Mouse (Mus musculus) midbrain, embryonic 15.5 days (tissue): Measurements from ENCODE around the gene B4galt1. TPM values are rescaled to one million over a fixed set of nuclear protein-coding genes. Genes with fewer than 3 reads are reported as not detected.

Experiments
- ATAC-seq: fragments of 200-750 bp; cut with Nextera tagmentation; replicated peaks from 2 replicates; pipeline ENCODE4 v1.8.0; 2017; ENCODE audit warnings: moderate TSS enrichment
- H3K27ac ChIP-seq: fragments of 300-500 bp; sonication (generic); 2 replicates; pipeline ENCODE4 v1.5.1; 2015; ENCODE audit warnings: mild to moderate bottlenecking, inconsistent platforms
- H3K27me3 ChIP-seq: fragments of 300-500 bp; sonication (generic); replicated peaks from 2 replicates; pipeline ENCODE4 v1.6.1; 2015; ENCODE audit warnings: inconsistent platforms
- H3K36me3 ChIP-seq: fragments of 300-500 bp; sonication (generic); replicated peaks from 2 replicates; pipeline ENCODE4 v1.6.1; 2015; ENCODE audit warnings: inconsistent platforms
- H3K4me1 ChIP-seq: fragments of 300-500 bp; sonication (generic); 2 replicates; pipeline ENCODE4 v1.6.1; 2015; ENCODE audit warnings: inconsistent platforms
- H3K4me2 ChIP-seq: fragments of 300-500 bp; sonication (generic); 2 replicates; pipeline ENCODE4 v1.6.1; 2015; ENCODE audit warnings: inconsistent platforms, mild to moderate bottlenecking, moderate library complexity
- H3K4me3 ChIP-seq: fragments of 300-500 bp; sonication (generic); 2 replicates; pipeline ENCODE4 v1.5.1; 2015; ENCODE audit warnings: mild to moderate bottlenecking, inconsistent platforms
- H3K9ac ChIP-seq: fragments of 300-500 bp; sonication (generic); 2 replicates; pipeline ENCODE4 v1.6.1; 2015; ENCODE audit warnings: mild to moderate bottlenecking, inconsistent platforms
- H3K9me3 ChIP-seq: fragments of 300-500 bp; sonication (generic); 2 replicates; pipeline ENCODE4 v1.6.1; 2016; ENCODE audit warnings: inconsistent platforms
- WGBS: fragments of 180-500 bp; shearing (Covaris S2); methylation state at CpG from one replicate; pipeline ENCODE4 v1.1.7; 2015; ENCODE audit warnings: mixed read lengths; 5-methylcytosine and 5-hydroxymethylcytosine counted together
- polyA plus RNA-seq: library from polyadenylated mRNA; unstranded; fragments of >200 nt; fragmentation: Nextera tagmentation; extraction: Ambion mirVana; gene quantifications from 2 replicates; pipeline ENCODE4 v1.2.1, GENCODE M21; 2015

B4galt1 gene
- polyA plus RNA-seq, 1 experiment from 2014 or later = 7.8 TPM

DNA sequence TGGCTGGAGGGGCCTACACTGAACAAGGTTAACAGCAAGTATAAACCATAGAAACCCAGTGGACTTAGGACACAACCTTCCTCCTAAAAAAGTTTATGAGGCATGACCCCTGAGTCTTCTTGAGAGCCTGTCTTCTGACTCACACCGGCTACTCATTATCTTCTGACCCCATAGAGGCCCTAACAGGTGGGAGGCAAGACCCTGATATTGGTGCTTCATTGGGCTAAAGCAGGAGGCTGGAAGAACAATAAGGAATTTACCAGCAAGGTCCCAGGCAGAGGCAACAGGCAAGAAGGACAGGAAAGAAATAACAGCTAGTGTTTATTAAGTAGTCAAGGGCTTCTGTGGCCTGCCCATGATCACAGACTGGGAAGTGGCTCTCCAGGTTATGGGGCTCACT, 32.9 kb downstream of the B4galt1 start:
- 100% methylated on average over 1 of the region's 1 CpGs for WGBS
- no peak for ATAC-seq

DNA sequence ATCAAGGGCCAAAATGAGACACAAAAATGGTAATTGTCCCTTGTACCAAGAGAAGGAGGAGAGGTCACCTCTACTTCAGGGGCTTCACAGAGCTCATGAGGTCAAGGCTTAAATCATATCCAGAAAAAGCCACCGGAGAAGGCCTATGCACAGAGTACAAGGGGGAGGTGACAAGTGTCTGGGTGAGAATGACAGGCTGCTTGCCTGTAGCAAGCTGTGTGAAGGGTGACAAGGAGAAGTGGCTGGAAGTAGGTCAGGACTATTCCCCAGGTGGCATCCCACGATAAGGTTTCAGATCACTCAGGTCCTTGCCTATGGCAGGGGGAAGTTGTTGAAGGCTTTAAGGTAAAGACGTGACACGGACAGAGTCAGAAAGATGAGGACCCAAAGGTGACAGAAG, 33.8 kb downstream of the B4galt1 start:
- ATAC-seq = no peak
- Histone ChIP-seq H3K9me3 (no peaks in the 10 kb centered on the region), H3K9ac (no peak overlapping the region), H3K27ac (no peak overlapping the region), H3K4me3 (no peak overlapping the region), H3K4me1 (peaks cover 5% of the 10 kb centered on the region; the same call in 1 of the 2 replicates), H3K4me2 (no peak overlapping the region), H3K36me3 (no peaks in the 10 kb centered on the region), H3K27me3 (no peaks in the 10 kb centered on the region)
- WGBS = 92% methylated on average over 4 of the region's 4 CpGs

More for the DNA sequence above, 32.9 kb downstream of the B4galt1 start:
- Histone ChIP-seq H3K27me3 (no peaks in the 10 kb centered on the region), H3K9me3 (no peaks in the 10 kb centered on the region), H3K36me3 (no peaks in the 10 kb centered on the region), H3K4me2 (no peak overlapping the region), H3K4me1 (0 out of 2 replicates have a peak, but pooled peaks cover under 1% of the 10 kb centered on the region), H3K27ac (no peak overlapping the region), H3K9ac (no peak overlapping the region), H3K4me3 (no peak overlapping the region)

DNA sequence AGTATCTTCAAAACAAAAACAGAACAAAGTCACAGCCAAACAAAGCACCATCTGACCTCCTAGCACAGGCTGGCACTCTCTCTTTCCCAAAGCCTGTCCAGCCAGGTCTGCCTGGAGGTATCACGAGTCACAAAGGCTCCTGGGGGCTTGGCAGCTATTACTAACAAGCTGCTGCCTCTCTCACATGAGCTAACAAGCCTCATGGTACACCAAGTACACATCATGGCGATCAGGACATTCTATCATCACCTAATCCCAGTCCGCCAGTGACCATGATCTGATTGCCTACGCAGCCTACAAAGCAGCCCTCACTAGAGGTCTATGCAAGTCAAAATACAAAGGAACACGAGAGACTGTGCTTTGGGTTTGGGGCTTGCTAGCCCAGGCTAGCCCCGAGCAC, 34.7 kb downstream of the B4galt1 start:
- H3K36me3 ChIP-seq = no peaks in the 10 kb centered on the region
- no peaks in the 10 kb centered on the region for H3K9me3 ChIP-seq
- H3K4me2 ChIP-seq = no peak overlapping the region
- no peaks in the 10 kb centered on the region for H3K27me3 ChIP-seq
- no peak overlapping the region for H3K4me3 ChIP-seq
- WGBS = 97% methylated on average over 6 of the region's 6 CpGs
- no peak overlapping the region for H3K9ac ChIP-seq
- ATAC-seq = no peak
- H3K4me1 ChIP-seq = peaks cover 5% of the 10 kb centered on the region; the same call in 1 of the 2 replicates
- no peak overlapping the region for H3K27ac ChIP-seq

DNA sequence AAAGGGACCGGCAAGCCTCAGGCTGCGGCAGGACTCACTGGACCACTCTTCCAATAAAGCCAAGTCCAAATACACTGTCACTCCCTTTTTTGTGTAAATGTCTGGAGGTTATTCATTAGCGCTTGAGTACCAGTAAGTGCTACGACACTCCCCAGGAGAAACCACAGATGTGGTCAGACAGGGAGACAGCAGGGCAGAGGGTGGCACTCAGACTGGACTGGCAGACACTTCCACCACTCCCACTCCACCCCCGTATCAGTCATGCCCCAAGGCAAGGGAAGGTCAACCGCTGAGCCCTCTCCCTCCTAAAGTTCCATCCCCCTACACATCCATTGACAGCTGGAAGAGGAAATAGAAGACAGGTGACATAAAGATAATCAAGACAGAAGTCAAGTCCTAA, 35.4 kb downstream of the B4galt1 start:
- no peak overlapping the region for H3K4me2 ChIP-seq
- WGBS = 90% methylated on average over 6 of the region's 6 CpGs
- ATAC-seq = no peak
- no peak overlapping the region for H3K9ac ChIP-seq
- H3K27me3 ChIP-seq = no peaks in the 10 kb centered on the region
- H3K9me3 ChIP-seq = no peaks in the 10 kb centered on the region
- H3K4me3 ChIP-seq = no peak overlapping the region
- H3K27ac ChIP-seq = no peak overlapping the region
- no peaks in the 10 kb centered on the region for H3K36me3 ChIP-seq
- H3K4me1 ChIP-seq = peaks cover 5% of the 10 kb centered on the region; the same call in 1 of the 2 replicates

DNA sequence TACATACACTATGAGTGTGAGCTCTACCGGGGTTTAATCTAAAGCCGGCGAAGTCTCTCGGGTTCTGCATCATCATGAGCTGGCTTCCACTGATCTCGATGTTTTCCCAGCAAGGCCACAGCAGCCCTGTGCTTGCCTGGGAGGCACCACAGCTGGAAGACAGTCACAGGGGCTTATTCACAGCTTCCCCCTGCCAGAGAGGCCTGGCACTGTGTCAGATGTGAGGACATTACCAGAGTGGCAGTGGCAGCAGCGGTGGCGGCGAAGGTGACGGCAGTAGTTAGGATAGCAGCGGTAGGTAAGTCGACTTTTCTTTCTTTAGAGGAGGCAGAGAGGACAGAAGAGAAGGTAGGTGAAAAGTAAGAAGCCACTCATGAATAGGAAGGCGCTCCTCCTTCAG, 35.9 kb downstream of the B4galt1 start:
- H3K36me3 ChIP-seq = no peaks in the 10 kb centered on the region
- H3K27me3 ChIP-seq = no peaks in the 10 kb centered on the region
- no peak for ATAC-seq
- no peaks in the 10 kb centered on the region for H3K9me3 ChIP-seq
- no peak overlapping the region for H3K4me3 ChIP-seq
- H3K27ac ChIP-seq = no peak overlapping the region
- H3K4me1 ChIP-seq = peaks cover 5% of the 10 kb centered on the region; the same call in 1 of the 2 replicates
- H3K4me2 ChIP-seq = no peak overlapping the region
- H3K9ac ChIP-seq = no peak overlapping the region
- 93% methylated on average over 12 of the region's 12 CpGs for WGBS

DNA sequence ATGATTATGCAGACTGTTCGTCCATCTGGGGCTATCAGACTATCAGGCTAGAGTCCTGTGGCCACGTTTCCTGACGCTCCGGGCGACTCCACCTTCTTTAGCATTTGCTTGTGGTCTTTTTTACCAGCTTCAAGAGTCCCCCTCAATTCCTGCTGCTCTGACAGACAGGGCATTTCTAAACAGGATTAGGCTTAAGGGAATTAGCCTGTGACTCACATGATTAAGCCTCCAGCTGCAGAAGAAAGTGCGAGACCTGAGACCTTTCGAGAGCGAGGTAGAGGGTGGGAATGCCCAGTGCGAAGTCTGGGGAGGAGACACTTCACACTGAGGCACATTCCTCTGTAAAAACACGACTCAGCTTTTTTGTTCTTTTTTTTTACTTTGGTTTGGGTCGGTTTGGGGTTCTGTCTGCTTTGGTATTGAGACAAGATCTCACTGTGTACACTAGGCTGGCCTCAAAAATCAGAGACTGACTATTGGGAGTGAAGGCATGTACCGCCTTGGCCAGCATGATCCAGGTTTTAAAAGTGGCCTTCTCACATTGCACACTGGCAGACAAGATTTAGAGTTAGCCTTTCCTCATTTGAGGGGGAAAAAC, 37.9 kb downstream of the B4galt1 start:
- H3K27ac ChIP-seq = no peak overlapping the region
- no peak overlapping the region for H3K9ac ChIP-seq
- ATAC-seq = no peak
- H3K9me3 ChIP-seq = no peaks in the 10 kb centered on the region
- H3K4me1 ChIP-seq = peaks cover 5% of the 10 kb centered on the region; the same call in 1 of the 2 replicates
- 10% methylated on average over 12 of the region's 12 CpGs for WGBS
- no peak overlapping the region for H3K4me2 ChIP-seq
- H3K36me3 ChIP-seq = no peaks in the 10 kb centered on the region
- no peak overlapping the region for H3K4me3 ChIP-seq
- H3K27me3 ChIP-seq = no peaks in the 10 kb centered on the region

DNA sequence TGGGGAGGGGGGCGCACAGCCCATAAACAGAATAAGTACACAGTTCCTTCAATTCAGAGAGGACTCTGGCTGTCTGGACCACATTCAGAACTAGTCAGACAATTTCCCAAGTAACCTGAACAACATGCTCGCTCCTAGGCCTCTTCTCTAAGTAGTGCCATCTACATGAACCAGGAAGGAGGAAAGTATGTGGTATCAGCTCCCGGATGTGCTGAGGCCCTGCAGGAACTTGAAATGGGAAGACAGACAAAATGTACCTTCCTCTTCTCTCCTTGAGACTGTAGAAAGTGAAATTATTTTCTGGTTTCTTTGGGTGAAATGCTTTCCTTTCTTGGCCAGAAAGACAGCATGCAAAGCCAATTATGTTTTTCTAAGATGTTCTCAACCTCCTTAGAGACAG, 38.7 kb downstream of the B4galt1 start:
- H3K9me3 ChIP-seq = no peaks in the 10 kb centered on the region
- ATAC-seq = no peak
- peaks cover 5% of the 10 kb centered on the region; the same call in 1 of the 2 replicates for H3K4me1 ChIP-seq
- H3K4me2 ChIP-seq = no peak overlapping the region
- no peak overlapping the region for H3K4me3 ChIP-seq
- H3K27ac ChIP-seq = no peak overlapping the region
- H3K36me3 ChIP-seq = no peaks in the 10 kb centered on the region
- no peaks in the 10 kb centered on the region for H3K27me3 ChIP-seq
- H3K9ac ChIP-seq = no peak overlapping the region
- 76% methylated on average over 3 of the region's 3 CpGs for WGBS

DNA sequence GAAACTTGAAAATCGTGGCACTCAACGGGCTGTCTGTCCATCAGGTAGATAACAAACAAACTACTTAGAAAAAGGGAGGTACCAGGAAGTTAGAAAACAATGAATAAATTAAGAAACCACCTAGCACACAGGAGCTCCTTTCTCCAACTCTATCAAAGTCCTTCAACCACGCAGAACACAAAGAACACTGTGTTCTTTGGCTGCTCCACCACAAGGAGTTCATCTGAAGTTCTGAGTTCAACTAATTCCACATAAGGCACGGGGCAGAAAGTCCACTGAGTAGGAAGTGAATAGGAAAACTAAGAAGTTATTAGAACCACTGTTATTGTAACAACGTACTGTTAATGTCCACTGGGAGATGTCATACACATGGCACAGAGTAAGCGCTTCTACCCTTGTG, 39.4 kb downstream of the B4galt1 start:
- Histone ChIP-seq H3K4me1 (peaks cover 5% of the 10 kb centered on the region; the same call in 1 of the 2 replicates), H3K9ac (no peak overlapping the region), H3K36me3 (no peaks in the 10 kb centered on the region), H3K9me3 (no peaks in the 10 kb centered on the region), H3K27me3 (no peaks in the 10 kb centered on the region), H3K4me3 (no peak overlapping the region), H3K4me2 (no peak overlapping the region), H3K27ac (no peak overlapping the region)
- no peak for ATAC-seq
- 89% methylated on average over 6 of the region's 6 CpGs for WGBS

DNA sequence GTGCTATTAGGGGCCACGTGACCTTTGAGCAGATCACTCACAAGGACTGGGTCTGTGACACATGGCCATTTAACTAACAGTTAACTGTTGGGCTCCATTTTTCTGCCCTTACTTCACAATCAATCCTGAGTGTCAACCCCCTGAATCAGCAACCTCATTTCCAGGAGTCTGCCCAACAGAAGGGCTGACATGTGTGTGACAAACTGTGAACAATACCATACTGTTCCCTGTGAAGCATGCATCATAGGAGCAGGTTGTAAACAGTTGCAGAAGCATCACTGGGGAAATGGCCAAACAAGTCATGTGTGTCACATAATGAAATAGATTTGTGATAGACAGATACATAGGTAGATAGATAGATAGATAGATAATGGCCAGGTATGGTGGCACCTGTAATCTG, 40.9 kb downstream of the B4galt1 start:
- H3K4me1 ChIP-seq = peaks cover 5% of the 10 kb centered on the region; the same call in 1 of the 2 replicates
- ATAC-seq = no peak
- no peak overlapping the region for H3K4me3 ChIP-seq
- H3K9me3 ChIP-seq = no peaks in the 10 kb centered on the region
- no peak overlapping the region for H3K4me2 ChIP-seq
- H3K27ac ChIP-seq = no peak overlapping the region
- WGBS = 89% methylated on average over 1 of the region's 1 CpGs
- no peaks in the 10 kb centered on the region for H3K36me3 ChIP-seq
- H3K9ac ChIP-seq = no peak overlapping the region
- no peaks in the 10 kb centered on the region for H3K27me3 ChIP-seq

DNA sequence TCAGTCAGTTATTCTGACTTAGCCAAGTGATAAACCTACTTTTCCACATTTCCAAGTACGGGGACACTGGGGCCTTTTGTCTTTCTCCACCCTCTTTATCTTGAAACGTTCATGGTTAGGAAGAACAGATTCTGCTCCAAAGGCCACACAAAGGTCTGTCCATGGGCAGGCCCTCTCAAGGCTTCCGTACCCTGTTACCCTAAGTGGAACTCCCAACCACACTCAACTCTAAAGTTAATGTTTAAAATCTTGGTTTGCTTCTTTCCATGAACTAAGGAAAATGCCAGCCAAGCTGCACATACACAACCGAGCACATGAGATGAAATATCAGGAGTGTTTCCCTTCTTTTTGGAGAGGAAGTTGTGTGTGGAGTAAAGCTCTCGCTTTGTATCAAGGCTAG, 43.3 kb downstream of the B4galt1 start:
- 94% methylated on average over 5 of the region's 5 CpGs for WGBS

DNA sequence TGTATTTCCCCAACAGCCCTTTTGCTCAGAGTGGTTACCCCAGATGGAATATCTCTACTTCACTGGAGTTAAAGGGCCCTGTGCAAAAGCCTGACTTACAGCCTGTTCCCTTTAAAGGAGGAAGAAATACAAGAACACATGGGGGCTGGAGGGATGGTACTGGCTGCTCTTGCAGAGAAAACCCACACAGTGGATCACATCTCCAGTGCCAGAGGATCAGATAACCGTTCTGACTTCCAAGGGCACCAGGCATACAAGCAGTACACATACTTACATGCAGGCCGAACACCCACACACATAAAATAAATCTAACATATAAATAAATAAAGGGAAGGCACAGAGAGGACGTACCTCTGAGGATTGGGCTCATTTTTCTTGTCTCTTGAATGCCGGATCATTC, 46.4 kb downstream of the B4galt1 start:
- H3K4me1 ChIP-seq = no peaks in the 10 kb centered on the region
- H3K36me3 ChIP-seq = 0 out of 2 replicates have a peak, but pooled peaks cover 5% of the 10 kb centered on the region
- no peak overlapping the region for H3K27ac ChIP-seq
- H3K4me3 ChIP-seq = no peak overlapping the region
- no peak for ATAC-seq
- no peak overlapping the region for H3K9ac ChIP-seq
- no peaks in the 10 kb centered on the region for H3K27me3 ChIP-seq
- H3K4me2 ChIP-seq = no peak overlapping the region
- H3K9me3 ChIP-seq = no peaks in the 10 kb centered on the region
- 96% methylated on average over 4 of the region's 4 CpGs for WGBS

More for the DNA sequence above, 43.3 kb downstream of the B4galt1 start:
- Histone ChIP-seq H3K4me2 (no peak overlapping the region), H3K27ac (no peak overlapping the region), H3K27me3 (no peaks in the 10 kb centered on the region), H3K4me3 (no peak overlapping the region), H3K9ac (no peak overlapping the region), H3K9me3 (no peaks in the 10 kb centered on the region), H3K36me3 (0 out of 2 replicates have a peak, but pooled peaks cover 5% of the 10 kb centered on the region), H3K4me1 (no peaks in the 10 kb centered on the region)
- no peak for ATAC-seq

DNA sequence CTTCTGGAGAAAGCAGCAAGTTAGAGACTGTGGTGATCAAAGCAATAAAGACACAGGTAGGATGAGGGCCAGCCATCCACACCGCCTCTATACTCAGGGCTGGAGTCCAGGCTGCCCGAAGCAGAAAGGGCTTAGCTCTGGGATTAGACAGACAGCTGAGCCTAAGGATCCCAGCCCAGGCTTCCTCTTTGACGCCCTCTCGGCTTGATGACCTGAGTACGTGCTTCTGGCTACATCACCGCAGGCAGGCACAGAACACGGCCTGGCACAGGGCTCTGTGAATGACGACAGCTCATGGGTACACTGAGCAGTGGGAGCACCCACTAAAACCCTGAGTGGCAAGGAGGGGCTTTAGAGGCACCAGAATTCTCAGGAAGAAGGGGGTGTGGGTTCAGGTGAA, 48.4 kb downstream of the B4galt1 start:
- 79% methylated on average over 8 of the region's 8 CpGs for WGBS
- no peak overlapping the region for H3K9ac ChIP-seq
- 0 out of 2 replicates have a peak, but pooled peaks cover 5% of the 10 kb centered on the region for H3K36me3 ChIP-seq
- H3K4me1 ChIP-seq = no peaks in the 10 kb centered on the region
- no peak overlapping the region for H3K4me2 ChIP-seq
- H3K27ac ChIP-seq = no peak overlapping the region
- no peaks in the 10 kb centered on the region for H3K27me3 ChIP-seq
- ATAC-seq = no peak
- no peak overlapping the region for H3K4me3 ChIP-seq
- H3K9me3 ChIP-seq = no peaks in the 10 kb centered on the region

DNA sequence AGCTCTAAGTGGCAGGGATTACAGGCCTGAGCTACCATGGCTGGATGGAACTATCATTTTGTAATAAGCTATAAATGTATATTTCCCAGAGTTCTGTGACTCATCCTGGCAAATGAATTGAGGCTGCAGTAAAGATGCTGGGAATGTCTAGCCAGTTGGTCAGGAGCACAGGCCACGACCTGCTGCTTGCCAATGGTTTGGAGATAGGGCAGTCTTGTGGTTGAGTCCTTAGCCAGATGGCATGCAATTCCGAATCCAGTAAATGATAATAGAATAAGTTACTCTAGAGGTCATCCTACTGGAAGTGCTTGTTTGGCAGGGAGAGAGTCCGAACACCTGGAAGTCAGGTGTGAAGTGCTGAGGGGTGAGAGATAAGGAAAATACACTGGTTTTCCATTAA, 51.0 kb downstream of the B4galt1 start:
- H3K4me2 ChIP-seq = no peak overlapping the region
- H3K27ac ChIP-seq = no peak overlapping the region
- H3K36me3 ChIP-seq = 0 out of 2 replicates have a peak, but pooled peaks cover 5% of the 10 kb centered on the region
- H3K9me3 ChIP-seq = no peaks in the 10 kb centered on the region
- H3K4me1 ChIP-seq = no peaks in the 10 kb centered on the region
- 95% methylated on average over 3 of the region's 3 CpGs for WGBS
- ATAC-seq = no peak
- H3K27me3 ChIP-seq = no peaks in the 10 kb centered on the region
- no peak overlapping the region for H3K9ac ChIP-seq
- no peak overlapping the region for H3K4me3 ChIP-seq
